Mouse (Mus musculus) limb, embryonic 14.5 days (tissue): ENCODE measurements at regions not wholly inside any gene's neighbourhood (a gene's known extent, or its start where the extent isn't known, plus 50 kb on each side); places are given as distances from the start of the nearest gene placed in this dataset.

Experiments used
- ATAC-seq: fragments of 200-750 bp; cut with Nextera tagmentation; 2 replicates; pipeline ENCODE4 v1.8.0; 2017; ENCODE audit warnings: low read depth, moderate number of reproducible peaks, moderate TSS enrichment; ENCODE audit not compliant: low FRiP score
- DNase-seq: peaks from one replicate; pipeline ENCODE4 v3.0.0-alpha.2; 2015; ENCODE audit warnings: low spot score
- H3K27ac ChIP-seq: fragments of 300-500 bp; sonication (generic); replicated peaks from 2 replicates; pipeline ENCODE4 v1.5.1; 2014; ENCODE audit warnings: low read depth, mild to moderate bottlenecking, low read length, moderate library complexity, mixed read lengths
- H3K27me3 ChIP-seq: fragments of 300-500 bp; sonication (generic); 2 replicates; pipeline ENCODE4 v1.6.1; 2014; ENCODE audit warnings: low read length, mixed read lengths; ENCODE audit not compliant: control insufficient read depth, insufficient read depth
- H3K36me3 ChIP-seq: fragments of 300-500 bp; sonication (generic); 2 replicates; pipeline ENCODE4 v1.6.1; 2014; ENCODE audit warnings: mild to moderate bottlenecking, low read length, moderate library complexity, mixed read lengths; ENCODE audit not compliant: control insufficient read depth, insufficient read depth
- H3K4me1 ChIP-seq: fragments of 300-500 bp; sonication (generic); 2 replicates; pipeline ENCODE4 v1.6.1; 2014; ENCODE audit warnings: antibody characterized with exemption, low read length, mixed read lengths; ENCODE audit not compliant: control insufficient read depth, insufficient read depth
- H3K4me2 ChIP-seq: fragments of 300-500 bp; sonication (generic); replicated peaks from 2 replicates; pipeline ENCODE4 v1.6.1; 2014; ENCODE audit warnings: low read depth, mild to moderate bottlenecking, low read length, moderate library complexity; ENCODE audit not compliant: severe bottlenecking
- H3K4me3 ChIP-seq: fragments of 300-500 bp; sonication (generic); replicated peaks from 2 replicates; pipeline ENCODE4 v1.5.1; 2014; ENCODE audit warnings: low read length
- H3K9ac ChIP-seq: fragments of 300-500 bp; sonication (generic); 2 replicates; pipeline ENCODE4 v1.6.1; 2014; ENCODE audit warnings: mild to moderate bottlenecking, low read depth, low read length, moderate library complexity; ENCODE audit not compliant: severe bottlenecking
- H3K9me3 ChIP-seq: fragments of 300-500 bp; sonication (generic); 2 replicates; pipeline ENCODE4 v1.6.1; 2016; ENCODE audit warnings: low read length; ENCODE audit not compliant: control insufficient read depth
- POLR2A ChIP-seq: fragments of 200-500 bp; IDR thresholded peaks from 2 replicates; pipeline ENCODE4 v1.8.0; 2012; ENCODE audit warnings: inconsistent platforms, mild to moderate bottlenecking, moderate library complexity, borderline replicate concordance; ENCODE audit not compliant: insufficient read depth, insufficient read length; ENCODE audit errors: extremely low read depth
- WGBS: fragments of 180-500 bp; shearing (Covaris S2); extraction: QIAGEN DNeasy Blood & Tissue Kit; methylation state at CpG from one replicate; pipeline ENCODE4 v1.1.7; 2014; 5-methylcytosine and 5-hydroxymethylcytosine counted together

DNA sequence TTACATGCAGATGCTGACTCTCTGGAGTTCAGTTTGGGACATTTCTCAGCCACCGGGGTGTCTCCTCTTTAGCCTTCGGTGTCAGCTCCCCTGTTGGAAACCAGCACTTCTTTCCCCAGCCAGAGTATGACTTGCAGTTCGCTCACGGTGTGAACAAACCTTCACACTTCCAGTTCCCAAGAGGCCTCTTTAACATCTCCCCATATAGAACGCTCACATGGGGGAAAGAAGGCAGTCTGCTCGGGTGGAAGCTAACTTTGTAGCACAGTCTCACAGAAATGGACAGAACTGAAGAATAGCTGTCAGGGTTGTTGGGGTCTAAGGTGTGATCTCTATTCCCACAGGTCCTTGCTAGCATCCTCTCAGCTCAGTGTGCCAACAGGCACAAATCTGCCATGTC is 502.4 kb upstream of the Jmjd1c start:
- H3K36me3 ChIP-seq: no peaks in the 10 kb centered on the region
- no peak for TF ChIP-seq POLR2A
- WGBS: 31% methylated on average over 6 of the region's 6 CpGs
- ATAC-seq (no peak), DNase-seq (no peak)
- no peak overlapping the region for H3K27ac ChIP-seq
- H3K9me3 ChIP-seq: no peaks in the 10 kb centered on the region
- H3K4me1 ChIP-seq: 0 out of 2 replicates have a peak, but pooled peaks cover 5% of the 10 kb centered on the region
- H3K27me3 ChIP-seq: no peaks in the 10 kb centered on the region
- H3K4me2 ChIP-seq: no peak overlapping the region
- no peak overlapping the region for H3K4me3 ChIP-seq
- no peak overlapping the region for H3K9ac ChIP-seq

GRCm38 (mm10) chr10:66597952-66598351 is 498.0 kb upstream of the Jmjd1c start:
- no peaks in the 10 kb centered on the region for H3K27me3 ChIP-seq
- H3K9ac ChIP-seq: no peak overlapping the region
- H3K4me3 ChIP-seq: no peak overlapping the region
- ATAC-seq: no peak
- no peaks in the 10 kb centered on the region for H3K9me3 ChIP-seq
- H3K4me2 ChIP-seq: no peak overlapping the region
- no peak for TF ChIP-seq POLR2A
- H3K4me1 ChIP-seq: 0 out of 2 replicates have a peak, but pooled peaks cover 5% of the 10 kb centered on the region
- no peak overlapping the region for H3K27ac ChIP-seq
- no peaks in the 10 kb centered on the region for H3K36me3 ChIP-seq
- WGBS: 59% methylated on average over 4 of the region's 4 CpGs
- DNase-seq: no peak

DNA sequence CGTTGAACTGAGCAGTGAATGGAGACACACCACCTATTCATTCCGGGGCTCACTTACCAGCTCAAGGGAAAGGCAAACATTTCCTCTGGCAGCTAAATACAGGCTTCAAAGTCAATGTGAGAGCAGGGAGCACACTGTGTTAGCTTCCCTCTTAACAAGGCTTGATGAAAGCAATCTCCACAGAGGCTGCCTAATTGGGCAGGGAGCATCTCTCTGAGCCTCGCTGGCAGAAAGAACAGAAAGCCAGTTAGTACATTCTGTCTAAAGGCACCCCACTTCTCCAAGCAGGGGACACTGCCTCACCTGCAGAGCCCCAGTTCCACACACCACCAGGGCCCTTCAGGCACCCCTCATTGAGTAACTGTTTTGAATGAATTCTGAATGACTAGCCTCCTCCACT is 488.8 kb upstream of the Jmjd1c start:
- Histone ChIP-seq H3K4me2 (no peak overlapping the region), H3K36me3 (no peaks in the 10 kb centered on the region), H3K4me1 (no peaks in the 10 kb centered on the region), H3K27me3 (no peaks in the 10 kb centered on the region), H3K4me3 (no peak overlapping the region), H3K27ac (no peak overlapping the region), H3K9ac (no peak overlapping the region), H3K9me3 (no peaks in the 10 kb centered on the region)
- no peak for TF ChIP-seq POLR2A
- DNase-seq (no peak), ATAC-seq (no peak)
- WGBS: 67% methylated on average over 3 of the region's 3 CpGs

DNA sequence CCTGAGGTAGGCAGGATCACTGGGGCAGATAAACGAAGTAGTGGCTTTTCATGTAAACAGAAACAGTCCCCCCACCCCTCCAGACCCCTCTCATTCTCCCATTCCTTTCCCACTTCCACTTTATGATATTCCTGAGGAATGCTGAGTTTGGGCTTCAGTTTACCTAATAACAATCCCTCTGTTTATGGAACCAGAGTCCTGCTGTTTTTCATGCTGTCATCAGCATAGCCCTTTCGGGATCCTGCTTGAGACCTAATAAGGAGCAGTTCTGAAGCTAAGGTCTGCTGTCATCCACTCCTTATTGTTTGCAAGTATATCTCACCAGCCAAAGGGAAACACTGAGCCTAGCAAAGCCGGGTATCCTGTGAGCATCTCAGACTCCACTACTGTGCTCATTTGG is 479.6 kb upstream of the Jmjd1c start:
- H3K4me3 ChIP-seq: no peak overlapping the region
- no peaks in the 10 kb centered on the region for H3K9me3 ChIP-seq
- TF ChIP-seq POLR2A: no peak
- no peak overlapping the region for H3K9ac ChIP-seq
- ATAC-seq (no peak), DNase-seq (no peak)
- no peak overlapping the region for H3K4me2 ChIP-seq
- H3K27ac ChIP-seq: no peak overlapping the region
- 24% methylated on average over 3 of the region's 3 CpGs for WGBS
- H3K27me3 ChIP-seq: no peaks in the 10 kb centered on the region
- H3K4me1 ChIP-seq: no peaks in the 10 kb centered on the region
- H3K36me3 ChIP-seq: no peaks in the 10 kb centered on the region

DNA sequence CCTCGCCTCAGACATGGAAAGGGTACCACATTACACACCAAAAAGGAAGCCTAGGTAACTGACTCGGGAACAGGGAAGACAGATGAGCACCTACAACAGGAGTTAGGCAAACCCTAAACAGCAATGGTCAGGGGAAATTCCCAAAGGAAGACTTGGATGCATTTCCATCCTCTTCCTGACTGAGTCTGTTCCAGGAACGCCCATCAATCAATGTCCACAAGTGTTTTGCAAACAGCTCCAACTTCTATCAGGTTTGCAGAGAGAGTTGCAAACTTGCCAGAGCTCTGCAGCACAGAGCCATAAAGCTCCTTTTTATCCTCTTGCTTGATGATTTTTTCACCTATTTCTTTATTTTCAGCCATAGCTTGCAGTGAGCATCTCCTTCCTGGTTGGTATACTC is 464.9 kb upstream of the Jmjd1c start:
- DNase-seq (no peak), ATAC-seq (no peak)
- Histone ChIP-seq H3K4me1 (no peaks in the 10 kb centered on the region), H3K27ac (no peak overlapping the region), H3K4me3 (no peak overlapping the region), H3K36me3 (no peaks in the 10 kb centered on the region), H3K27me3 (no peaks in the 10 kb centered on the region), H3K9me3 (no peaks in the 10 kb centered on the region), H3K4me2 (no peak overlapping the region), H3K9ac (no peak overlapping the region)
- WGBS: 76% methylated on average over 3 of the region's 3 CpGs
- TF ChIP-seq POLR2A: no peak
